Mouse (Mus musculus) megakaryocyte, embryonic 14.5 days (primary cell): ENCODE measurements around the gene Sgce. TPM values are rescaled to one million over a fixed set of nuclear protein-coding genes. Genes with fewer than 3 reads are reported as not detected.
"Not testable (repeated sequence)": the region's sequence is repeated elsewhere in the genome, so short reads cannot be mapped to it uniquely, and the experiment has no call there.

Source experiments
- H3K27me3 ChIP-seq: replicated peaks from 2 replicates; pipeline ENCODE3; 2012; ENCODE audit warnings: inconsistent platforms
- H3K36me3 ChIP-seq: replicated peaks from 2 replicates; pipeline ENCODE3; 2012; ENCODE audit warnings: low read length, inconsistent platforms, mixed read lengths
- H3K4me1 ChIP-seq: 2 replicates; pipeline ENCODE4 v1.6.1; 2012; ENCODE audit warnings: inconsistent platforms
- H3K4me3 ChIP-seq: replicated peaks from 2 replicates; pipeline ENCODE3; 2012; ENCODE audit warnings: moderate library complexity, mild to moderate bottlenecking, inconsistent platforms
- H3K9me3 ChIP-seq: 2 replicates; pipeline ENCODE4 v1.6.1; 2012; ENCODE audit warnings: inconsistent platforms
- FLI1 ChIP-seq: IDR thresholded peaks from 2 replicates; pipeline ENCODE4 v1.6.1; 2012; ENCODE audit warnings: low read length, inconsistent platforms, mixed read lengths
- GATA1 ChIP-seq: IDR thresholded peaks from 3 replicates; pipeline ENCODE4 v1.6.1; 2012; ENCODE audit warnings: mixed read lengths, low read length, inconsistent platforms, borderline replicate concordance
- polyA plus RNA-seq: library from polyadenylated mRNA; stranded (reverse); fragments of >175 nt; gene quantifications from 2 replicates; pipeline ENCODE4 v1.2.3, GENCODE M21; 2012; ENCODE audit warnings: low replicate concordance; ENCODE audit not compliant: insufficient read depth

Gene Sgce
- polyA plus RNA-seq, 1 experiment: 4.5 TPM

- H3K9me3 ChIP-seq: no peaks in the 10 kb centered on the region
- H3K4me3 ChIP-seq: no peak overlapping the region
- no peak for TF ChIP-seq GATA1
- TF ChIP-seq FLI1: no peak
Observed at GRCm38 (mm10) chr6:4658861-4659260, 88.1 kb downstream of the Sgce start.

GRCm38 (mm10) chr6:4655924-4656323, 91.1 kb downstream of the Sgce start:
- no peaks in the 10 kb centered on the region for H3K9me3 ChIP-seq
- TF ChIP-seq GATA1 (no peak), FLI1 (no peak)
- peaks cover 4% of the 10 kb centered on the region for H3K27me3 ChIP-seq
- no peaks in the 10 kb centered on the region for H3K36me3 ChIP-seq
- H3K4me1 ChIP-seq: peaks cover 7% of the 10 kb centered on the region; the same call in 1 of the 2 replicates
- no peak overlapping the region for H3K4me3 ChIP-seq

More at GRCm38 (mm10) chr6:4658861-4659260, 88.1 kb downstream of the Sgce start:
- peaks cover 7% of the 10 kb centered on the region; the same call in 1 of the 2 replicates for H3K4me1 ChIP-seq
- peaks cover 5% of the 10 kb centered on the region for H3K27me3 ChIP-seq
- H3K36me3 ChIP-seq: no peaks in the 10 kb centered on the region

- TF ChIP-seq FLI1: no peak
- TF ChIP-seq GATA1: no peak
- Histone ChIP-seq H3K9me3 (no peaks in the 10 kb centered on the region), H3K4me3 (no peak overlapping the region), H3K36me3 (no peaks in the 10 kb centered on the region), H3K27me3 (peaks cover 3% of the 10 kb centered on the region), H3K4me1 (peaks cover 7% of the 10 kb centered on the region; the same call in 1 of the 2 replicates)
Observed at GRCm38 (mm10) chr6:4655466-4655865, 91.5 kb downstream of the Sgce start.

- H3K36me3 ChIP-seq: not testable (repeated sequence)
Observed at GRCm38 (mm10) chr6:4653741-4654140, 93.3 kb downstream of the Sgce start.

GRCm38 (mm10) chr6:4652596-4653134, 94.3 kb downstream of the Sgce start:
- H3K36me3 ChIP-seq: no peaks in the 10 kb centered on the region
- H3K9me3 ChIP-seq: no peaks in the 10 kb centered on the region
- TF ChIP-seq GATA1: no peak
- no peak for TF ChIP-seq FLI1
- no peak overlapping the region for H3K4me3 ChIP-seq
- peaks cover under 1% of the 10 kb centered on the region for H3K27me3 ChIP-seq
- H3K4me1 ChIP-seq: peaks cover 9% of the 10 kb centered on the region; the same call in 1 of the 2 replicates

More at GRCm38 (mm10) chr6:4653741-4654140, 93.3 kb downstream of the Sgce start:
- H3K27me3 ChIP-seq, H3K9me3 ChIP-seq, H3K4me3 ChIP-seq, H3K4me1 ChIP-seq: not testable (repeated sequence)

GRCm38 (mm10) chr6:4647351-4647750, 99.7 kb downstream of the Sgce start:
- Histone ChIP-seq H3K4me1 (peaks cover 10% of the 10 kb centered on the region), H3K36me3 (peaks cover 2% of the 10 kb centered on the region), H3K4me3 (no peak overlapping the region), H3K27me3 (no peaks in the 10 kb centered on the region), H3K9me3 (no peaks in the 10 kb centered on the region)
- TF ChIP-seq FLI1: no peak
- TF ChIP-seq GATA1: no peak

GRCm38 (mm10) chr6:4642068-4642467, 104.9 kb downstream of the Sgce start:
- H3K4me3 ChIP-seq: no peak overlapping the region
- TF ChIP-seq FLI1 (no peak), GATA1 (no peak)
- H3K9me3 ChIP-seq: no peaks in the 10 kb centered on the region
- peaks cover 45% of the 10 kb centered on the region for H3K36me3 ChIP-seq
- peaks cover 4% of the 10 kb centered on the region for H3K4me1 ChIP-seq
- H3K27me3 ChIP-seq: no peaks in the 10 kb centered on the region

GRCm38 (mm10) chr6:4634804-4635203, 112.2 kb downstream of the Sgce start:
- peaks cover 73% of the 10 kb centered on the region for H3K36me3 ChIP-seq
- no peaks in the 10 kb centered on the region for H3K4me1 ChIP-seq
- no peak for TF ChIP-seq GATA1
- TF ChIP-seq FLI1: no peak
- H3K4me3 ChIP-seq: no peak overlapping the region
- no peaks in the 10 kb centered on the region for H3K27me3 ChIP-seq
- H3K9me3 ChIP-seq: no peaks in the 10 kb centered on the region

- TF ChIP-seq GATA1 (no peak), FLI1 (no peak)
- no peak overlapping the region for H3K4me3 ChIP-seq
- H3K36me3 ChIP-seq: peaks cover 77% of the 10 kb centered on the region
- H3K4me1 ChIP-seq: no peaks in the 10 kb centered on the region
- no peaks in the 10 kb centered on the region for H3K27me3 ChIP-seq
- H3K9me3 ChIP-seq: no peaks in the 10 kb centered on the region
Observed at GRCm38 (mm10) chr6:4633189-4633588, 113.8 kb downstream of the Sgce start.

GRCm38 (mm10) chr6:4631464-4631863, 115.5 kb downstream of the Sgce start:
- H3K27me3 ChIP-seq: no peaks in the 10 kb centered on the region
- peaks cover 70% of the 10 kb centered on the region for H3K36me3 ChIP-seq
- TF ChIP-seq GATA1: no peak
- no peak for TF ChIP-seq FLI1
- H3K9me3 ChIP-seq: no peaks in the 10 kb centered on the region
- no peak overlapping the region for H3K4me3 ChIP-seq
- no peaks in the 10 kb centered on the region for H3K4me1 ChIP-seq

Other genes starting within 250 kb of the Sgce start
- gene Col1a2, start 242.4 kb downstream of the Sgce start, polyA plus RNA-seq: 0.30 and 0.36 TPM in 2 replicates
- gene Casd1, start 146.4 kb downstream of the Sgce start, polyA plus RNA-seq: 2.7 and 5.7 TPM in 2 replicates
- 1.6 and 11.0 TPM in 2 replicates for gene Peg10, start 99 bp upstream of the Sgce start, polyA plus RNA-seq
- gene Ppp1r9a, start 155.7 kb upstream of the Sgce start, polyA plus RNA-seq: 2.5 TPM in 1 of 2 replicates, not detected in the other